Mouse (Mus musculus) cerebellum, adult 18-20 months (tissue): ENCODE measurements at regions not wholly inside any gene's neighbourhood (a gene's known extent, or its start where the extent isn't known, plus 50 kb on each side); places are given as distances from the start of the nearest gene placed in this dataset.

Experiments used
- DNase-seq, 2 experiments: peaks; one replicate each; pipeline ENCODE4 v3.0.0; 2021

DNA sequence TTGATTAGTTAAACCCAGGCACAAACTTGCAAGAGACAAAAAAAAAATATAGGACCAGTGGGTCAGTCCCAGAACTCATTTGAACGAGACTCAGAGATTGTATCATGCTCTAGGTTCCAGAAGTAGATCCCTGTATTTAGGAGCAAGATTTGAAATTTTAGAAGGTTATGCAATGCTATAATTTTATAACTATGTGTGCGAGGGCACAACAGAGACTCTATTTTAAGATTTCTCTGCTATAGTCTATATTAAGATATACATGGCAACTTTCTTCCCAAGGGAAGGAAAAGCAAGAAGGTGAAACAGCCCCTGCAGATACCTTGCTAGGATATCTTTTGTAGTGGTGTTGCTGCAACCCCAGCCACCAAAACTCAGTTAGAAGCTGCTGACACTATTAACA, 55.7 kb downstream of the Otor start:
- no peak for DNase-seq

DNA sequence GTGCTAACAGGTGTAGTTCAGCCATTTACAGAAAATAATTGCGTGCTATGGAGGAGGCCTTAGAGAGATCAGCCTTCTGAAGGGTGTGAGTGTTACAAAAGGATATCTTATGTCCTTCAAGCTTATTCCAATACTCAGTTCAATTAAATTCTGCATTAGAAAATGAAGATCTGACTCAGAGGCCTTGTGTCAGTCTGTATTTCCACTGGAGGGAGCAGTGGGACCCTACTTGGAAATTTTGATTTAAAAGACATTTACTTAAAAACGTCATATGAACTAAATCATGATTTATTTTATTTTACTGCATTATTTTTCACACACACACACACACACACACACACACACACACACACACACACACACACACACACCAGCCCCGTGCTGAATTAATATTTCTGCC, 70.9 kb downstream of the Otor start:
- DNase-seq = peak in 1 of 2 experiments; percentile 14

DNA sequence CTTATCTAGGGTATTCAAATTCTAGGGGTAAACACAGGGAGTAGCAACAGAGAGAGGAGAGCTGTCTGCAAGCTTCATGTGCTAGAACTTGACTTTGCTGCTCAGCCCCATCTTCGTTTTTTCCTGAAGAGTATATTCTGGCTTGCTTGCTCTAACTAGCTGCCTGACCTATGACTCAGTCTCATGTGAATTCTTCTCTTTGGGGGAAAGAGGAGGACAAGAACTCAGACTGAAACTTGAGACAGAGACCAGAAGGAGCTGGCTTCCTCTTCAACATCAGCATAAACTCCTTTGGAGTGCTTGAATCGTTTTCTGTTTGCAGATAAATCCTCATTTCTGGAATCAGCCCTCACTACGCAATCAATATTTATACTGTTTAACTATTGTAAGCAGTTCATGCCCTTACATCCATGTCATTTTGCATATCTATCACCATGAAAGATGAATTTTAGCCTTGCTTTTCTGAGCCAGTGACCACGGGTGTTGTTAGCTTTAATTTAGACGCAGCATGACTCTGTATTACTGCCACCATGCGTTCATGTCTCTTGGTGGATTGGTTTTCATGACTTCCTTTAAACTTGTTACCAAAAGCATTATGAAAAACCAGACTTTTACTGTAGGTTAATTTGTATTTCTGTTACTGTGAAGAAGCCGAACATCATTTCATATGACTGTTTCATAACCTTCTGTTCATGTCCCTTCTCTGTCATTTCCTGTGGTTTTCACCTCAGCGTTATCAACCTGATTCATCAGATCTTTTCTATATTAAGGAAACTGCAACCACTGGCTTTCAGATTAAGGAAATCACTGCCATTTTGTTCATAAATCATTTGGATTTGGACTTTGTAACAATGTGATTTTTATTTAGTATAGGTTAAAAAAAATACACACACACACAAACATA, 86.1 kb downstream of the Otor start:
- DNase-seq = no peak

DNA sequence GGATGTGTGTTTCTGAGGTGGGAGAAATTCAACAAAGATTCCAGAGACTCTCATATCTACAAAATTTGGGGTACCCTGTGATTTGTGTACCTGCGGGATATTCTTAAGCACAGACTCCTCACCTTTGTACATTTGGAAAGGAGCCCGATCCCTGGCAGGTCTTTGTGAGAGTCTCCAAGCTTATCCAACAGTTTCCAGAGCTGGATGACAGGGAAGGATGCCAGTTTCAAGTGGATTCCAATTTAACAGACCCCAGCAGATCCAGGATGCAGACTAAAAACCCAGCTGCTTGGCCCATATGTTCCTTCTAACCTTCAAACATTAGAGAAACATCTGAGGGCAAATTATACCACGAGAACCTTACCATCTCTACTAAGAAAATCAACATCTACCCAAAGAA, 88.5 kb downstream of the Otor start:
- no peak for DNase-seq

DNA sequence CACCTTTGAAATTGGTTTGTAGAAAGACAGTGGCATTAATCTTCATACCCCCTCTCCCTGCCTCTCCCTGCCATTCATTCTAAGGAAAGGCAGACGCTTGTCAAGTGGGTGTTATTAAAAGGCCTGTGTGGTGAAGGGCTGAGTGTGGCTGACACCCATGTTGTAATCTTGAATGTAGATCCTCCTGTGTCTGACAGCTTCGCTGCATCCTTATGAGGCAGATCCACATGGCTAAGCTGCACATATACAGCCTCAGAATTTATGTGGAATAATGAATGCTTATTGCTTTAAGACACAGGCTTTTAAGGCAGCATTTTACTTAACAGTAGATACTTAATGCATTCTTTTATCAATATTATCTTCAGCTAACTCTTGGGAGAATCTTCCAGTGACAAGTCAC, 92.4 kb downstream of the Otor start:
- DNase-seq = no peak

DNA sequence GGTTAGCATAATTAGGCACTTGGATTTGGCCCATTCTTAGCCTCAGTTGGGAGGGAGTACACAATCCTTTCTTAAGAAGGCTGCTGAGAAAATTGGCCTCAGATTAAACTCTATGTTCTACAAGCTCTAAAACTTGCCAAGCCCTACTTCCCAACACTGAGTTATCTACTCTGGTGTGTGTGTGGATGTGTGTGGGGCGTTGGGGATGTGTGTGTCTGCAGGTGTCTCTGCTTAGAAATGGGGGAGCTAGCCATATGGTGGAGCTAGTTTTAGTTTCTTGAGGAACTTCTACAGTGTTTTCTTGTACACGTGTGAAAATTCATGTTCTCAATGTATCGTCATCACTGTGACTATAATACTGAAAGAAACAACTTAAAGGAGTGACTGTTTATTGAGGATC, 106.3 kb downstream of the Otor start:
- DNase-seq = no peak

DNA sequence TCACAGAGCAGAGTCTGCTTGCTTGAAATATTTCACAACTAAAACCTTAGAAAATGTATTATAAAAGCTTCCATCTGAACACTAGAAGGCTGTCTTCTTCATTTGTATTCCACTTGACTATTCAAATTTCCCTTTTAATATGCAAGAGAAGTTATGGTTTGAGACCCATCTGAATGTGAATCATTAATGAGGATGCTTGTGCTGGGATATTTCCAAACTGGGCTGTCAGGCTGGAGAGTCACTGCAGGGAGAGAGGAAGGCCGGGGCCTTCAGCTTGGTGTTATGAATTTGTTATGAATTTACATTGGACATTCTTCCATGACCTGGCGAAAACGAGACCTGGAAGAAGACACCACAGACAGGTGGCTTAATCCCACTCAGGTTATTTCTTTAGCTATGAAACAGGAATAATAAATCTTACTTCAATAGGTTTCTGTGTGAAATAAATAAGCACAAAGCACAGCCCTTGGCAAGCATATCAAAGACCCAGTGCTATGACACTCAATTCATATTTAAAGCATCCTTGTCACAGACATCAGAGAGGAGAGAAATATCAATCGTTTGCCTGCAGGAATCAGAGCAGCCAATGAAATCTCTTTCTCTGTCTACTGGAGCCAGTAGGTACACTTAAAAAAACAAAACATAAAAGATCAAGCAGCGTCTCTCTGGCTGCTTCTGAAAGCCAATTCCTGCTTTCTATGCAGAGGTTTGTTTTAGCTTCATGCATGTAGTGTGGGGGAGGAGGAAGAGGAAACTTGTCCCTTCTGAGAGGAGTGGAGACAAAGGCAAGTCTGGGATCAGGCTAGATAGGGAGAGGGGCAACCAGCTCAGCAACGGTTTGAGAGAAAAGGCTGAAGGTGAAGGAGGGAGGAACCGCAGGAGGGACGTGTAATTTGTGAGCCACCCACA, 114.2 kb downstream of the Otor start:
- no peak for DNase-seq

DNA sequence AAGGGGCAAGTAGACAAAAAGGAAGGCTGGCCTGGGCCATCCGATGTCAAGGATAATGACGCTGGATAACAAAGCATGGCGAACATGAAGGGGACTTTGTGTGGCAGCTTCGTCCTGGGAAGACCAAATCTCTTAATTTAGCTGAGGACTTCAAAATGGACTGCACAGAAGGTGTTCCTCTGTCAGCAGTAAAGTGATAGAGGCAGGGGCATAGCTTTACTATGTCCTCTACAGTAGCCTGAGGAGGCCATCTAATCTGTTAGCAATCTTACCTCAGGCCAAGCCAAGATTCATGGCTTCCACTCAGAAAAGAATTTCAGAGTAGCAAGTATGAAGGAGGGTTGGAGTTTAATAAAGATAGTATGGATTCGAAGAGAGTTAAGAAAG, 114.9 kb downstream of the Otor start:
- no peak for DNase-seq

DNA sequence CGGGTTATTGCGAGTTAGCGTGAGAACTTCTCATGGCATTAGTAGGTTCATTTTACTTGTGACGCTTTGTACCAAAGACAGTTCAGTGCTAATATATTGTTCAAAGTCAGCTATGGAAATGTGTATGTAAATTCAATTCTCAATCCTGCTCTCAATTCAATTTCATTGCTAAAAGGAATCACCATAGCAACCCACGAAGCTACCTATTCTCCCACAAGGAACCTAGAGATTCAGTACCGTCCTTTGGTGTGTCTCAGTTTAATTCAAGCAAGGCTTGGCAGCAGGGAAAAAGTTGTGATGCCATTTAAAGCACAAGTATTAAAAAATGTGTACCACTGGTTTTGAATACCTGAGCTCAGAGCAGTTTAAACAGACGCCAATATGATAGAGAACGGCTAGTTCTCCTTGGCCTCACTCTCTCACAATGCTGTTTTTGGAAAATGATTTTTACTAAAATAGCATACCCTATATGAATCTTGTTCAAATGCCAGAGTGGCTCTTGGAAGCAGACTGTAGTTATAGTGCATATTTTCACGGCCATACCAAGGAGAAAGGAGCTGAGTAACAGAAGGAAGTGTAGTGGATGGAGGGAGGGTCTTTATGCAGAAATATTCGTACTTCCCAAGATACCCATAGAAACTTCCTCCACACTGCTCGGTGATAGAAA, 121.4 kb downstream of the Otor start:
- no peak for DNase-seq

DNA sequence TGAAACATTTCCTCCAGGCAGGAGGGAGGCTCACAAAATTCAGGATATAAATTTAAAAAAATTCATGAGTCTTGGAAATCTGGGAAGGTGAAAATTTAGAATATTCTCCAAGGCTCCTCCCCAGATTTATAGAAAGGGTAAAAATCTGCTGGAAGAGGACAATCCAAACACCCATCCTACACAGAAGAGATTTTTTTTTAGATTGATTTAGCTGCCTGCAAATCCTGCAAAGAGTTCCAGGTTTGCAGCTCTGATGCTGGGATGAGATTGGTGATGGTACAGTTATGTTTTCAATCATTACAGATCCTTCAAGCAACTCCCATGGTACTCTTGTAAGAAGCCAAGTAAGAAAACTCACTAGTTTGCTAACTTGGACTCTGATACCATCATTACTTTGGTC, 127.8 kb downstream of the Otor start:
- no peak for DNase-seq

DNA sequence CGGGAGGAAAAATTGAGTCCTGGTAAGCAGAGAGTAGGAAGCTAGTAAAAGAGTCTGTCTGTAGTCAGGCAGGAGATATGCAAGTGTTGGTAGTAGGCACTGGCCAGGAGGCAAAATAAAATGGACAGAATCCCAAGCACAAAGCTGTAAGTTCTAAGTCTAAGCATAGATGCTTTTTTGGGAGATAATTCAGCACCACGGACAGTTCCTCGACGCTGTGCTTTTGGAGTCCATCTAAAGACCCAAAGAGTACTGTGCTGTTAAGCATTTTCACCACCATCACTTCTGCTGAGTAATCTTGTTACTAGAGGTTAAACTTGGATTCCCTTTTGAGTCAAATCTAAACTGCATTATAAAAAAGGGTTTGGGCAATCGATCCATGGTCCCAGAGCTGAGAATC, 128.9 kb downstream of the Otor start:
- DNase-seq = no peak

DNA sequence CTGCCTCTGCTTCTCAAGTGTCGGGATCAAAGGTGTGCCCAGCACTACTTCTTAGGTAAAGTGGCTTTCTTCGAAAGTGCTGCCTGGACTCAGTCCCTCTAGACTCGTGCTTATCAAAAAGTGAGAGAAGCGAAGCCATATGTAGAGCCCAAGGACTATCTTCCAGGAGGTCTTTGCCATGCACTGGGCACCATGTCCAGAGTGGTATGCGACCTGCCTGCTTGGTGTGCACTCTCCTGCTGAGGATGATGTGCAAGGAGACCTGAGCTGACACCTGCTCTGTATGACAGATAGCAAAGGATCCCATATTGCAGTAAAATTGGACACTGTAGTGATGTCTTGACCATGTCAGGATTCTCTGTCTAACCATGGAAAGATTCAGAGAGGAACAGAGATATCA, 139.0 kb downstream of the Otor start:
- peak in 1 of 2 experiments; percentile 48 for DNase-seq

DNA sequence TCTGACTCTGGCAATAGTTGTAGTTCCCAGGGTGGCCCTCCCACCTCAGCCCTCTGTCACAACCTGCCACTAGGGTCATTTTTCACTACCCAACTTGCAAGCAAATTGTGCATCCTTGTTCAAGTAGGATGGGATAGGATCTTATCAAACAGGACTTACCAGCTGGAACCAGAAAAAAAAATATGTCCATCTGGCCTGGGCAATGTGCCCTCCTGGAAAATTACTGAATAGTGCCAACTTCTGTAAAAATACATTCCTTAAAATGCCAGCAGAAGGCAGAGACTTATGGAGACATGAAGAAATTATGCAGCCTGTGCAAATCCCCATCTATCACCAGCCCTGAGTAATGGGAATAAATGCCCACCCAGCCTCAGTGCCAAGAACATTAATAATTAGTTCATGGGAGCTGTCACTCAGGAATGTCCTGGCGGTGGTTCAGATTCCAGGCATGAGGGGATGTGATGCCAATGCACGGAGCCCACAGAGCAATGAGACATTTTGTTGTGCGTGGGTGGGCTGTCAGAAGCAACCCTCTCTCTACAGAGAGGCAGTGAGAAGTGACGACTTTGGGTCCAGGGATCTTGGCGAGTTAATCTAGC, 139.6 kb downstream of the Otor start:
- DNase-seq = peak; percentile 91 to 93

DNA sequence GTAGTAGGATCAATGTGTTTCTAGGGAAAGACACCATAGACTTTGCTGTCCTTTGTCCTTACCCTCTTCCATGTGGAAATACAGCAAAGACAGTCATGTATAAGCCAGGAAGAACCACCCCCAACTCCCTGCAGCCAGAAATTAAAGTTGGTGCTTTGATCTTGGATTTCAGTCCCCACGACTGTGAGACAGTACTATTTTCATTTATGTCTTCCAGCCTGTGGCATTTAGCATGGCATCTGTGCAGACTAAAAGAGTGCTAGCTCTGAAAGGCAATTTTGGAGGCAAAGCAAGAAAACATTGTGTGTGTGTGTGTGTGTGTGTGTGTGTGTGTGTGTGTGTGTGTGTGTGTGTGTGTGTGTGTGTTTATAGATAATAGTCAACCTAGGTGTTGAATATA, 144.1 kb downstream of the Otor start:
- no peak for DNase-seq

DNA sequence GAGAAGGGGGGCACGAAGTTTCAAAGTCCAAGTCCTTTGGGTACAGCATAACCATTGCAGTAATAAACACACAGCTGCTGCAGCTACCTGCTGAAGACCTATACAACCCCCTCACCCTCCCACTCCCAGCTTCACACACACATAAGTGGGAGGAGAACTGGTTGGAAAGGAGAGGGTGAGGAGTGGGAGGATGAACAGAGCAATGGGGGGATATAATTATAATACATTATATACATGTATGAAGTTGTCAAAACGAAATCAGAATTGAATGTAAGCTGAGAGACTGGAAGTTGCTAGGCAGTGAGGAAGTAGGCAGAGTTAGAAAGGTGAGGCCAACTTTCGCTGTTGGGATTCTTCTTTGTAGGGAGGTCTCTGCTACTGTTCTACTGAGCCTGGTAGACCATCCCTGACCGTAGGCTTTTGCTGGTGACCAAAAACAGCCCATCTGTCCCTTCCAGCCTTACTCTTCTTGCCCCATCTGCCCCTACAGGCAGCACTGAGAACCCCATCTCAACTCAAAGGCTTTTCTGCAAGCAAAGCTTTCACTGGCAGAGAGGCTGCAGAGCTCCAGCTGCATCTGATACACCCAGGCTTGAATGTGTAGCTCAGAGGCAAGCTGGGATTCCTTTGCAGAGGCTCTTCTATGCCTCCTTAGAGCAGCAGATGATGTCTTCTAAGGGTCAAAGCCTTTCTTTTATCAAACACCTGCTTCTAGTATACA, 146.3 kb downstream of the Otor start:
- DNase-seq = no peak

DNA sequence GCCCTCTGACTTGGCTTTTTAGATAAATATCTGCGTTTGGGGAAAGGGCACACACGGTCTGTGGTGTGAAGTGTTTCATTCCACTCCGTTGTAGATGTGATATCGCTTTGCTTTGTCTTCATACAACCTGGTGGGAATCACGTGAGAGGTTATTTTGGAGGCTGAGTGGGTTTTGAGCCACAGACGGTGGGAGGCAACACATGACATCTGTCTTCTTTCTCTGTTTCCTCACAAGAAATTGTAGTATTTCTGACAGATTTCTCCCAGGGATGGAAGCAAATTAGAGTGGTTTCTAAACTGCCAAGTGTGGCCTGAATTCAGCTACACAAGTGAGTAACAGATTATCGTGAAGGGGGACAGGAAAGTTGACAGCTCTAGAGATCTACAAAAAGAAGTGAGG, 155.5 kb downstream of the Otor start:
- no peak for DNase-seq

DNA sequence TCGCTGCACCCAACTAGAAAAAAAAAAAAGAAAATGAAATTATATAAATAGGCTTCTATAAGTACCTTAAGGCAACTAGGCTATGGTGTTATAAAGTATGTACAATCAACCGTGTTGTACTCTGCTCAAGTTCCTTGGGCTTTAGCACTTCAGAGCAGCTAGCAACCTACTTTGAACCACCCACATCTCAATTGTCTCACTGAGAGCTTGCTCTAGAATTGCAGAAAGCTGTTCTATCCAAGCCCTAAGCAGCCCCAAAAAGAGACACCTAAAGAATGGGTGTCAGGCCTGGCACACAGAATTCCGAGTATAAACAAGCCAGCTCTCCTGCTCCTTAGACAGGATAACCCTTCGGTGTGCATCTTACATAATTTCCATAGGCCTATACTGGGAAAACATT, 162.0 kb downstream of the Otor start:
- DNase-seq = no peak

DNA sequence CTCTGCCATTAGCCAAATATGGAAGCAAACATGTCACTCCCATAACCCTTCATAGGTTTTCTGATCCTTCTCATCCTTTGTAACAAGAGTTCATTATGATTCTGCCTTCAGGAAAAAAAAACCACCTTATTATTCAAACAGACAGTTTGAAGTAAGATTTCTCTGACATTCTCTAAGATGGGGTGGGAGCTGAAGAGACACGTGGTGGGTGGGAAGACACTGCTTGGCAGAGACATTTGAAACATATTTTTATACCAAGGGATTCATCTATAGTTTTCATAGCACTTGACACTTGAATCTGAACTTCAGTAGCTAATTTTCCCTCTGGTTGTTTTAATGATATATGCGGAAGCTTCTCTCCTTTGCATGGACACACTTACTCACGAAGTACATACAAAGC, 165.5 kb downstream of the Otor start:
- no peak for DNase-seq

DNA sequence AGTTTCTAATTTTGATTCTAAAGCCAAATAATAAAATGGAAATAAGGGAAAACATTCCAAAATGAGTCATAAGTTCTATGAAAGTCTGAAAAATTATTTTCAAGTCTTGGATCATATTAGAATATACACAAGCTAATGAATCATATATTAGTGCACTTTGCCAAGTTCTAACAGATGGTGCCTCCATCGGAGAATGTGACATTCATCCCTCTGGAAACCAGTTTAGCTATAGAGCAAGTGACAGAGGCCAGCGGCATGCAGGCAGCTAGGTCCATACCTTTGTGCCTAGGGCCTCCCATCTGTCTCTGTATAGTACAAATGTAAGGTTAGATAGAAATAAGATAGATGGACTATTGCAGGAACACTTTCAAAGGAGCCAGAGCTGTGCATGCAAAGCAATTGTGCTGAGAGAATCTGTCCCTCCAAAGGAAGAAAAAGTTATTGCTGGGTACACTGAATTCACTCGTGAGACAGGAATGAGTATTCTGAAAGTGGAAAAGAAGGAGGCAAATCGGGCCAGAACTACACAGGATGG, 167.9 kb downstream of the Otor start:
- peak; percentile 74 to 87 for DNase-seq

DNA sequence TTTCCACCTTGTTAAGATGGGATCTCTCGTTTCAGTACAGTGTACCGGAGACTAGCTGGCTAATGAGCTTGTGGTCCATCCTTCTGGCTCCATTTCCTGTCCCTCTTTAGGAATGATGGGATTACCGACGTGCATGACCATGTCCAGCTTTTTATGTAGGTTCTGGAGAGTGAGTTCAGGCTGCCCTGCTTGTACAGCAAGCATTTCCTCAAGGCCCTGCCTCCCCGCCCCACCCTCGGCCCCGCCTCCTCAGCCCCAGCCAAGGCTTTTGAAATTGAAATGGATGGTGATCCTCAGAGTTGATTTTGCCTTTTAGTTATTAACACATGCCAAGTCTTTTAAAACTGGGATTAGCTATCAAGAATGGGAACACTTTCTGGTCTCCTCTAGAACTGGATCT, 190.8 kb downstream of the Otor start:
- no peak for DNase-seq

DNA sequence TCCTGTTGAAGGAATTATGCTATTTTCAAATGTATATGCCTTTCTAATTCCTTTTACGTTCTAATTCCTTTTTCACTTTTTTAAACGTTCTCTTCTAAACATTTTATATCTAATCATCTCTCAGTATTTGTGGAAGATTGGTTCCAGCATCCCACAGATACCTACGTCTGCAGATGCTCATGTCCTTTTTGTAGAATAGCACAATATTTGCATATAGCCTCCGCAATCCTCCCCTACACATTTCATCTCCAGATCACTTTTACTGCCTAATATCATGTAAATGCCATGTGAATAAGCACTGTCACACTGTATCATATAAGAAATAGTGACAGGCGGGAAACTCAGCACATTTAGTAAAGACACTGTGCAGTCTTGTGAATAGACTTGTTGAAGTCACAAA, 192.6 kb downstream of the Otor start:
- DNase-seq = no peak
